Mouse (Mus musculus) gastrocnemius, postnatal 25 days (tissue): ENCODE results near the gene Tnik. TPM values are rescaled to one million over a fixed set of nuclear protein-coding genes. Genes with fewer than 3 reads are reported as not detected.

Experiments
- DNase-seq: peaks from one replicate; pipeline ENCODE4 v3.0.0; 2022
- long read RNA-seq, 2 experiments: library from polyadenylated mRNA; stranded (forward); transcript quantifications; one replicate each; pipeline ENCODE4 v2.0.0; 2021
- total RNA-seq, 2 experiments: library from RNA; stranded (reverse); gene quantifications; 1 replicate in 1 of 2; 2 replicates in 1 of 2; pipeline ENCODE4 v1.2.3; 2021

Tnik gene
- 10 to 100 TPM; 40.6 to 45.9 TPM for total RNA-seq
- long read RNA-seq, experiment 1, partial matches to known transcripts: 2 of 5 reads
- long read RNA-seq, experiment 1, other reads (novel, unspliced or antisense): 3 of 5 reads
- long read RNA-seq, experiment 2, partial matches to known transcripts: 2 of 10 reads
- long read RNA-seq, experiment 2, other reads (novel, unspliced or antisense): 8 of 10 reads

DNA sequence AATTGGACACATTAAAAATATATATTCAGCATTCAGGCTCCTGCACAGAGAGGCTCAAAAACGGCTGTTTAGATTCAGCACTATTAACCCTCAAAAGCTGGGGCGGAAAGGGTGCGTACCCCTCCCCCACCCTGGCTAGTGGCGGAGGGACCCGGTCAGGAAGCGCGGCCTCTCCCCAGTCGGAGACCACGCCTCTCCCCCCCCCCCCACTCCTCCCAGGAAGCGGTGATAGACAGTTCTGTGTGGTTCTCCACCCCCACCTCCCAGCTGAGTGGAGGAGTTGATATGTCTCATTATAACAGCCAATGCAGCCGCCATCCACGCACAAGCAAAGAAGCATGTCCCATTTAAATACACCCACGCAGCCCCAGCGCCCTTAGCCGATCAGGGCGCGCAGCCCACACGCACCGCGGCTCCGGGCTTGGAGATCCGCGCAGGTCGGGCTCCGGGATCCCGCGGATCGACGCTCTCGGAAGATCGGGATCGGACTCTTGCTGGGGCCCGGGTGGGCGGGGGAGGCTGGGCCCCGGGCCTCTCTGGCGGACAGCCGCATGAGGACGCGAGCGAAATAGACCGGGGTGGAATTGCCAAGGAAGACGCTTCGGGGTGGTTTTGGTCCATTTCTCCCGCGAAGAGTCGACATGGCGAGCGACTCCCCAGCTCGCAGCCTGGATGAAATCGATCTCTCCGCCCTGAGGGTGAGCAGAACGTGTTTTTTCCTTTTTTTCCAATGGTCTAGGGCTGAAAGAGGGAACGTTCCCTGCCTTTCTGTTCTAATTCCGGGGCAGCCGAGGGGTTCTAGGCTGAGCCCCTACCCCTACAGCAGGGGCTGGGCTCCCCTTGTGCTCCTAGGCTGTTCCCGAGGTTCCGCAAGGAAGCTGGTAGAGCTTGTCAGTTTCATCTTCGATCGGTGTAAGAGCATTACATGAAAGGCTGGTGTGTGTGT is at the start of gene Tnik:
Gene Tnik (plus strand): TSS at position 213 of the 946 bp plus-strand sequence.
- DNase-seq: peak; percentile 75

GRCm38 (mm10) chr3:28214886-28215311 is 48.1 kb upstream of the Tnik start:
- no peak for DNase-seq

DNA sequence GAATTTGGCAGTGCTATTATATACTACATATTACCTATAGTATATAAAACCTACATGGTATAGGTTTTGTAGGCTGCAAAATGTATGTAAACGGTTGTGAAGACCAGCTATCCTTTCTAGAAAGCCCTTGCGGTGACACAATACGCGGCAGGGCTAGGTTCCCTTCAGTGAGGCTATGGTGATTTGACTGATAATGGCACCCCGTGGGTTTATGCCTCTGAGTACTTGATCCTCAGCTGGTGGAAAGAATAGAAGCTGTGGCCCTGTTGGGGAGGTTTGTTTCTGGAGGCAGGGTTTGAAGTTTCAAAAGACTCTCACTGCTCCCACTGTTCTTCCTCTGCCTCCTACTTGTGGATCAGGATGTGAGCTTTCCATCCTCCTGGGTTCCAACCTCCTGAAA is 46.0 kb upstream of the Tnik start:
- DNase-seq: no peak

DNA sequence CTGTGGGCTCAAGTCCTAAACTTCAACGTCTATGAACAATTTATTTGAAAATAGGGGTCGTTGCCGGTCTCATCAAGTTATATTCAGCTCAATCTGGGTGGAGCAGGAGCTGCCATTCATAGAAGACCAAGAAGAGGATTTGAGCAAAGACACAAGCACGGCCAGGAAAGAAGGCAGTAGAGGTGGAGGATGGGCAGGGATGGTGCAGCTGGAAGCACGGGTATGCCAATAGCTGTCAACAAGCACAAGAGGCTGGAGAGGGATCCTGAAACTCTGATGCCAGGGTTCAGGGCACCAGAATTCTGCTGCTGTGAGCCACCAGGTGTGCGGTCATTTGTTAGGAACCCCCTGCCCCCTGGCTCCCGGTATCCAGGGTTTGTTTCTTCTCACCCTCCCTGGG is 43.5 kb upstream of the Tnik start:
- no peak for DNase-seq

DNA sequence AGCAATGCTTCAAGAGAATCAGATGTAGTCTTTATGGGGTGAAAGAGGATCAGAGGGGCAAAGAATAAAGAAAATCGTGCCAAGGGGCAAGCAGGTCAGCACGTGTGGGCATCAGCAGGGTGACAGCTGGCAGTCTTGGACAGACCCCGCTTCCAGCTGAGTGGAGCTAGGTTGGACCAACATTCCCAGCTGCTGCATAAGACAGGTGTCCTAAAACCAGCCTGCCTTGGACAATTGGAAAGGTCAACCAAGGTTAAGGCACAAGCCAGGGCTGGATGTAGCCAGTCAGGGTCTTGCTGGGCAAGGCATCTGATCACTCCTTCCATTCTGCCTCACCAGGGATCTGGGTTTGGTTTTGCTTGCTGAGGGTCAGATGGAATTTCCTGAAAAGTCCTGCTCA is 43.0 kb upstream of the Tnik start:
- no peak for DNase-seq

DNA sequence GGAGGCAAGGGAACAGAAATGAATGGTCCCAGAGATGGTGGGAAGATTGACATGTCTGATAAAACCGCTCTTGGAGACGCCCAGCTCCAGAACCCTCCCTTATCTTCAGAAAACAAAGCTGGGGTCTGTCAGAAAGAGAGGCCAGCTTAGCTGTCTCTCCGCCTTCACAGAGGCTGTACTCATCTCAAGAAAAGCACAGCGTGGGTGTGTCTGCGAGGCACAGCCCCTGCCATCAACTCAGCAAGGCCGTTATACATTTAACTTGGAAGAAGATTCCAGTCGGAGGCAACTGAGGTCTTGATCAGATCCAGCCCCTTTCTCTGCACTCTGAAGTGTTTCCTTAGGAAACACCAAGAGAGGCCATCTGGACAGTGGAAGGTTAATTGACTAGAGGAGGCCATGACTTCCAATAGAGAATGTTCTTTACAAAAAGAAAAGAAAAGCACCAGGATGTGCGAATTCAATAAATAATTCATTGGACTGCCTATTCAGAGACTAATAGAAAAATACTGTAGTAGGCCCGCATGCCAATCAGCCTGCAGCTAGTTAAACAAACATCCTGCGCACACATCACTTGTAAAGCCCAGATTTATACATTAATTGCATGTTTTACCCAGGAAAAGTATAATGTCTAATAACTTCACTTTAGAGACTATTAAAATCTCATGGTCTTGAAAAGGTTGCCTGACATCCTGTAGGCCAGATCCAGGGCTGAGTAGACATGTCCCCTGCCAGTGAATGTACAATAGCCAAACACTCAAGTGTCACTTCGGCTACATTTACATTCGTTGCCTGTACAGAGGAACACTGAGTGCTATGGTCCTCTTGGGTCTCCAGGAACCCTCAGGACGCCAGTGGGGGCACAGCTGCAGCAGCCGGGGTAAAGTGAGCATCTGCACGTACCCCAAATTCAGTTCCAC is 38.3 kb upstream of the Tnik start:
- no peak for DNase-seq

GRCm38 (mm10) chr3:28225357-28225905 is 37.6 kb upstream of the Tnik start:
- DNase-seq: peak; percentile 10

GRCm38 (mm10) chr3:28226181-28226580 is 36.8 kb upstream of the Tnik start:
- DNase-seq: no peak

DNA sequence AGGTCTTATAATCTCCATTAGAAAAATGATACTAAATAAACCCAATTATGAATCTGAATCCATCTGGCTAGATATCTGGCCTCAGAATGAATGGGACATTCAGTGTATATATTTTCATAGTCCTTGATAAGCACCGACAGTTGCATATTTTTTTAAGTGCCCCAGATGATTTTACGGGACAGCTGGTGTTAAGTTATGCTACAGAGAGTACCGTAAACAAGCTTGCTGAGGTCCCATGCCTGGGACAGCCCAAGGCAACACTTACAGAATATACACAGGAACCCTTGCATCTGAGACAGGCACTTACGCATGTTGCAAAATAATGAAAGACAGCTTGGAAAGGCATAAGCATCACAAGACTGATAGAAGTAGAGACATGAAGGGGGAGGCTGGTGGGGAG is 34.1 kb upstream of the Tnik start:
- no peak for DNase-seq

DNA sequence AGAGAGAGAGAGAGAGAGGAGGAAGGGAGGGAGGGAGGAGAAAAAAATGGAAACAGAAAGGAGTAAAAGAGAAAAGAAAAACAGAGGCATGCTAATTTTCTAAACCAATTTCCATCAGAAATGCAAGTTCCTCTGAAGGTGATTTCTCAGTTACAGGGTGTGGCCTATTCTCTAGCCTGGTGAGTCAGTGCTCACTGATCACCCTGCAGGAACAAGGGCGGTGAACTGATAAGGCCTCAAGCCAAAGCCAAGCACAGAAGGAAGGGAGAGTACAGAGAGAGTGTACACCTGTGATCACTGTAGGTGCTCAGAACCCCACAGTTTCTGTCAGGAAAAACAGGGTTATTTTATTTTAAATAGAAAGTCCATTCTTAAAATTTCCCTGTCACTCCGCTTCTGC is 33.5 kb upstream of the Tnik start:
- no peak for DNase-seq

DNA sequence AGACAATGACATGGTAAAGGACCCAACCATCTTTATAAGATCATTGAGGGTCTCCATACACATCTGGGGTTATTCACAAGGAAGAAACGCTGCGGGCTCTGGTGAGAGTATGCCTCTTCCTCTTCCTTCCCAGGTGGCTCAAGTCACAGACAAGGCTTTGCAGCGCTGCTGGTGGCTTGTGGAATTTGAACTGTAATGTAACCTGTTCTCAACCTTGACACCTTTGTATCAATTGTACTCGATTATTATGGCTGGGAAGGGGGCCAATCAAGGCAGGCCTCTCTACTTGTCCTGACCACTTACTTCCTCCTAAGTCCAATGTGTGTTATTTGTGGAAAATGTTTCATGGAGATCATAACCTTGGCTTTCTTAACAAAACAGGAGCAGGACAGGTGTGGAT is 30.1 kb upstream of the Tnik start:
- DNase-seq: no peak

DNA sequence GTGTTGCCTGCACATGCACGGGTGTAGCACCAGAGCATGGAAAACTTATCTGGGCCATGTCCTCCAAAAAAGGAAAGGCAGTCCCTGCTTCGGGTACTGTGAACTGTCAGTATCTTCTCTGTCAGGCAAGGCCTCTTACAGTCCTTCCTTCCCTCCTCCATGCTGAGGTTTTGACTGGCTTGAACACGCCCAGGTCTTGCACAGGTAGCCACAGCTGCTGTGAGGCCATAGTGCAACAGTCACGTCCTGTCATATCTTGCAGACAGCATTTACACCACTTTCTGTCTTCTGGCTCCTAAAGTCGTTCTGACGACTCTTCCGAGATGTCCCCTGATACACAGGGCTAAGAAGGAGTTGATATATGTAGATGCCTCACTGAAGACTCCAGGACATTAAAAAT is 28.8 kb upstream of the Tnik start:
- no peak for DNase-seq

DNA sequence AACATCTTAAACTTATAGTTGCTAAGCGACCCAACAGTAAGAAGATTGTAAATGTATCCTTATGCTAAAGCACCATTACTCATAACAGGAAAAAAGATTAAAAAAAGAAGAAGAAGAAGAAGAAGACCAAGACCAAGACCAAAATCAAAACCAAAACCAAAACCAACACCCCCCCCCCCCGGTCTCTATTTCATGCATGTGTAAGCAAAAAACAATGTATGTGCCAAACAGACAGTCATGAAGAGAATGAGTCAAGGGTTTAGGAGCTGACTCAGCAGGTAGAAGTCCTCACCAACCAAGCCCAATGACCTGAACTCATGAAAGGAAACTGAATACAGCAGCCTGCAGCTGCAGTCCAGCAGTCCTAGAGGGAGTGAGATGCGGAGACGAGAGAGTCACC is 26.3 kb upstream of the Tnik start:
- DNase-seq: no peak

DNA sequence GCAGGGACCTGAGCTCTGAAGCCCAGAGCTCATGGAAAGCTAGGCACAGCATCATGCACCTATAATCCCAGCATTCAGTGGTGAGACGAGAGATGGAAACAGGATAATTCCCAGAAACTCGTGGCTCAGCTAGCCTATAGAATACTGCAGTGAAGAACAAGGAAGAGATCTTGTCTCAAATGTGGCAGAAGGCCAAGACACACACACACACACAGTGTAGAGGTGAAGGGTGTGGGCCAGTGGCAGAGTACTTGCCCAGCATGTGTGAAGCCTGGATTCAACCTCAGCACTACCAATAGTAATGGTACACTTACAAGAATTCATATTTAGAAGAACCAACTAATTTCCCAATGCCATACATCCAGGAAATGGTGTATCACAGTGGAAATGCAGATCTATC is 24.9 kb upstream of the Tnik start:
- DNase-seq: no peak

- no peak for DNase-seq
Observed at GRCm38 (mm10) chr3:28242561-28242960, 20.5 kb upstream of the Tnik start.

- DNase-seq: no peak
Observed at GRCm38 (mm10) chr3:28244244-28244890, 18.6 kb upstream of the Tnik start.

DNA sequence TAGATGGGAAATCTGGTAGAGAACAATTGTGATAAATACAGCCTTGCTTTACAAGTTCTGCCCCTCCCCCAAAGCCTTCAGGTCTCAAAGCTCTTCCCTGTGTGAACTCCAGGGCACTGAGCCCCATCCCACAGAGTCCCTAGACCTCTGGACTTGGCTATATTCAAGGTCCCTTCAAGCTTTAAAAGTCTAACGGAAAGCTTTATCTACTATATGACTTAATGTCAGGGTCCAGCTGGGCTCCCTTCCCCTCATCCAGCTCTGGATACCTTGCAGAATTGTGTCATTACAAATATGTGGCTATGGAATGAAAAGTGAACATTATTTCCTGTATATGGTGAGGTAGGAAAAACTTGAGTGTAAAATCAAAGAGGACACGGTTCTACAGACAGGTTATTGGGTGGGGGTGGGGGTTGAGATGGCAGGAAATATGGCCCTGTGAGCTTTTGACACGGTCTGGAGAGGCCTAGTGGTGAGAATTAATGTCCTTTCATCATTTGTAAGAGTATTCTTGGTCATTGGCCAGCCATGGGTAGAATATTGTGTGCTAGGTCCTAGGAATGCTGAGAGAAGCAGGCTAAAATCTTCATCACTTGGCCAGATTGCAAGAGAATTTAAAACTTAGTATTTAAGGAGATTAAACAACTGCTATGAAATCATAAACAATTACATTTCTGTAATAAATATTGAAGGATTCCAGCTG is 14.6 kb upstream of the Tnik start:
- DNase-seq: no peak

GRCm38 (mm10) chr3:28255711-28256110 is 7.3 kb upstream of the Tnik start:
- DNase-seq: no peak

GRCm38 (mm10) chr3:28262371-28263001 is 528 bp upstream of the Tnik start:
- DNase-seq: peak; percentile 64
